Mouse (Mus musculus): ENCODE measurements around the gene Lhpp. TPM values are rescaled to one million over a fixed set of nuclear protein-coding genes. Genes with fewer than 3 reads are reported as not detected.

The Lhpp gene
- polyA plus RNA-seq, 1 experiment, result 36.1 TPM

- H3K27ac ChIP-seq (ENCODE audit: insufficient read depth, low read depth, low read length), result peak overlapping the region; percentile 64
- no peaks in the 10 kb centered on the region for H3K27me3 ChIP-seq (ENCODE audit: control insufficient read depth, insufficient read depth, low read length)
- peaks cover 47% of the 10 kb centered on the region for H3K4me1 ChIP-seq (ENCODE audit: control insufficient read depth, insufficient read depth, insufficient read length, low read length)
- peaks cover 8% of the 10 kb centered on the region; the same call in 1 of the 2 replicates for H3K36me3 ChIP-seq (ENCODE audit: control insufficient read depth, insufficient read depth, low read length)
- H3K4me3 ChIP-seq (ENCODE audit: low read depth, low read length), result no peak overlapping the region
- no peak for TF ChIP-seq POLR2A (IDR thresholded peaks at IDR 0.05; ENCODE audit: low read depth, low read length)
- no peak for TF ChIP-seq CTCF (IDR thresholded peaks at IDR 0.05; ENCODE audit: extremely low read depth, insufficient read length, insufficient replicate concordance, low read depth, low read length)
- 70% methylated on average over 6 of the region's 6 CpGs for WGBS
These were observed 123.1 kb downstream of the Lhpp start for GRCm38 (mm10) chr7:132733521-132733920.

- H3K36me3 ChIP-seq (ENCODE audit: control insufficient read depth, insufficient read depth, low read length), result peaks cover 8% of the 10 kb centered on the region; the same call in 1 of the 2 replicates
- TF ChIP-seq CTCF (IDR thresholded peaks at IDR 0.05; ENCODE audit: extremely low read depth, insufficient read length, insufficient replicate concordance, low read depth, low read length), result no peak
- no peak for TF ChIP-seq POLR2A (IDR thresholded peaks at IDR 0.05; ENCODE audit: low read depth, low read length)
- H3K27me3 ChIP-seq (ENCODE audit: control insufficient read depth, insufficient read depth, low read length), result no peaks in the 10 kb centered on the region
- H3K4me3 ChIP-seq (ENCODE audit: low read depth, low read length), result no peak overlapping the region
- WGBS, result 91% methylated on average over 9 of the region's 9 CpGs
- peak overlapping the region; percentile 41; the same call in 1 of the 2 replicates for H3K27ac ChIP-seq (ENCODE audit: insufficient read depth, low read depth, low read length)
- peaks cover 45% of the 10 kb centered on the region for H3K4me1 ChIP-seq (ENCODE audit: control insufficient read depth, insufficient read depth, insufficient read length, low read length)
These were observed 123.8 kb downstream of the Lhpp start for GRCm38 (mm10) chr7:132734222-132734621.

GRCm38 (mm10) chr7:132735145-132735544 is 124.7 kb downstream of the Lhpp start:
- 28% methylated on average over 5 of the region's 5 CpGs for WGBS
- H3K27me3 ChIP-seq (ENCODE audit: control insufficient read depth, insufficient read depth, low read length), result no peaks in the 10 kb centered on the region
- H3K4me1 ChIP-seq (ENCODE audit: control insufficient read depth, insufficient read depth, insufficient read length, low read length), result peaks cover 37% of the 10 kb centered on the region
- peaks cover 10% of the 10 kb centered on the region; the same call in 1 of the 2 replicates for H3K36me3 ChIP-seq (ENCODE audit: control insufficient read depth, insufficient read depth, low read length)
- H3K4me3 ChIP-seq (ENCODE audit: low read depth, low read length), result no peak overlapping the region
- TF ChIP-seq CTCF (IDR thresholded peaks at IDR 0.05; ENCODE audit: extremely low read depth, insufficient read length, insufficient replicate concordance, low read depth, low read length), result peak; percentile 68
- TF ChIP-seq POLR2A (IDR thresholded peaks at IDR 0.05; ENCODE audit: low read depth, low read length), result no peak
- H3K27ac ChIP-seq (ENCODE audit: insufficient read depth, low read depth, low read length), result peak overlapping the region; percentile 41; the same call in 1 of the 2 replicates

- H3K27ac ChIP-seq (ENCODE audit: insufficient read depth, low read depth, low read length), result peak overlapping the region; percentile 42; the same call in 1 of the 2 replicates
- TF ChIP-seq CTCF (IDR thresholded peaks at IDR 0.05; ENCODE audit: extremely low read depth, insufficient read length, insufficient replicate concordance, low read depth, low read length), result no peak
- no peak for TF ChIP-seq POLR2A (IDR thresholded peaks at IDR 0.05; ENCODE audit: low read depth, low read length)
- peaks cover 31% of the 10 kb centered on the region for H3K4me1 ChIP-seq (ENCODE audit: control insufficient read depth, insufficient read depth, insufficient read length, low read length)
- no peak overlapping the region for H3K4me3 ChIP-seq (ENCODE audit: low read depth, low read length)
- WGBS, result 57% methylated on average over 17 of the region's 17 CpGs
- no peaks in the 10 kb centered on the region for H3K27me3 ChIP-seq (ENCODE audit: control insufficient read depth, insufficient read depth, low read length)
- peaks cover 11% of the 10 kb centered on the region for H3K36me3 ChIP-seq (ENCODE audit: control insufficient read depth, insufficient read depth, low read length)
These were observed 125.8 kb downstream of the Lhpp start for GRCm38 (mm10) chr7:132736099-132736862.

GRCm38 (mm10) chr7:132738844-132739243 is 128.4 kb downstream of the Lhpp start:
- Histone ChIP-seq H3K27ac (ENCODE audit: insufficient read depth, low read depth, low read length) (no peak overlapping the region), H3K36me3 (ENCODE audit: control insufficient read depth, insufficient read depth, low read length) (peaks cover 13% of the 10 kb centered on the region), H3K4me1 (ENCODE audit: control insufficient read depth, insufficient read depth, insufficient read length, low read length) (peaks cover 32% of the 10 kb centered on the region), H3K4me3 (ENCODE audit: low read depth, low read length) (no peak overlapping the region), H3K27me3 (ENCODE audit: control insufficient read depth, insufficient read depth, low read length) (no peaks in the 10 kb centered on the region)
- no peak for TF ChIP-seq POLR2A (IDR thresholded peaks at IDR 0.05; ENCODE audit: low read depth, low read length)
- TF ChIP-seq CTCF (IDR thresholded peaks at IDR 0.05; ENCODE audit: extremely low read depth, insufficient read length, insufficient replicate concordance, low read depth, low read length), result no peak
- 90% methylated on average over 6 of the region's 6 CpGs for WGBS

- H3K27ac ChIP-seq (ENCODE audit: insufficient read depth, low read depth, low read length), result no peak overlapping the region
- H3K27me3 ChIP-seq (ENCODE audit: control insufficient read depth, insufficient read depth, low read length), result no peaks in the 10 kb centered on the region
- H3K4me1 ChIP-seq (ENCODE audit: control insufficient read depth, insufficient read depth, insufficient read length, low read length), result peaks cover 24% of the 10 kb centered on the region
- no peak overlapping the region for H3K4me3 ChIP-seq (ENCODE audit: low read depth, low read length)
- TF ChIP-seq POLR2A (IDR thresholded peaks at IDR 0.05; ENCODE audit: low read depth, low read length), result no peak
- no peak for TF ChIP-seq CTCF (IDR thresholded peaks at IDR 0.05; ENCODE audit: extremely low read depth, insufficient read length, insufficient replicate concordance, low read depth, low read length)
- peaks cover 11% of the 10 kb centered on the region for H3K36me3 ChIP-seq (ENCODE audit: control insufficient read depth, insufficient read depth, low read length)
- WGBS, result 75% methylated on average over 6 of the region's 6 CpGs
These were observed 129.4 kb downstream of the Lhpp start for GRCm38 (mm10) chr7:132739829-132740228.

- no peak for TF ChIP-seq CTCF (IDR thresholded peaks at IDR 0.05; ENCODE audit: extremely low read depth, insufficient read length, insufficient replicate concordance, low read depth, low read length)
- no peak for TF ChIP-seq POLR2A (IDR thresholded peaks at IDR 0.05; ENCODE audit: low read depth, low read length)
- H3K27ac ChIP-seq (ENCODE audit: insufficient read depth, low read depth, low read length), result no peak overlapping the region
- no peaks in the 10 kb centered on the region for H3K27me3 ChIP-seq (ENCODE audit: control insufficient read depth, insufficient read depth, low read length)
- no peak overlapping the region for H3K4me3 ChIP-seq (ENCODE audit: low read depth, low read length)
- peaks cover 7% of the 10 kb centered on the region for H3K4me1 ChIP-seq (ENCODE audit: control insufficient read depth, insufficient read depth, insufficient read length, low read length)
- peaks cover 10% of the 10 kb centered on the region for H3K36me3 ChIP-seq (ENCODE audit: control insufficient read depth, insufficient read depth, low read length)
- WGBS, result 51% methylated on average over 5 of the region's 5 CpGs
These were observed 132.5 kb downstream of the Lhpp start for GRCm38 (mm10) chr7:132742912-132743311.

Measured in small intestine, adult 2 months (tissue).